Mouse (Mus musculus) G1E (cell line): ENCODE measurements around the gene Sez6.

Experiments
- CTCF ChIP-seq: IDR thresholded peaks from 2 replicates; pipeline ENCODE4 v1.5.1; 2012; ENCODE audit warnings: low read depth, low read length, inconsistent platforms, mixed read lengths
- GATA1 ChIP-seq: IDR thresholded peaks from 2 replicates; pipeline ENCODE4 v1.6.1; 2012; ENCODE audit warnings: borderline replicate concordance, low read length, inconsistent platforms, mixed read lengths
- GATA2 ChIP-seq: IDR thresholded peaks from 2 replicates; pipeline ENCODE4 v1.6.1; 2012; ENCODE audit warnings: low read depth, low read length, inconsistent platforms, borderline replicate concordance
- POLR2AphosphoS5 ChIP-seq: IDR thresholded peaks from 2 replicates; pipeline ENCODE4 v1.6.1; 2012; ENCODE audit warnings: low read depth, low read length, inconsistent platforms; ENCODE audit not compliant: insufficient replicate concordance
- TAL1 ChIP-seq: conservative IDR thresholded peaks from 2 replicates; pipeline ENCODE4 v1.6.1; 2012; ENCODE audit warnings: low read depth, low read length, inconsistent platforms, mixed read lengths

GRCm38 (mm10) chr11:77894967-77895366 lies 35.6 kb upstream of the Sez6 start:
- TF ChIP-seq CTCF, result no peak
- no peak for TF ChIP-seq GATA1
- TF ChIP-seq POLR2AphosphoS5, result no peak
- TF ChIP-seq TAL1, result no peak
- no peak for TF ChIP-seq GATA2
